Mouse (Mus musculus): ENCODE data around the gene Eid2. TPM values are rescaled to one million over a fixed set of nuclear protein-coding genes. Genes with fewer than 3 reads are reported as not detected.
A peak's percentile ranks its signal among the peaks of the same experiment; 100 is the strongest.

Eid2 gene
- polyA plus RNA-seq, 1 experiment from 2014 or later = 6.6 TPM

DNA sequence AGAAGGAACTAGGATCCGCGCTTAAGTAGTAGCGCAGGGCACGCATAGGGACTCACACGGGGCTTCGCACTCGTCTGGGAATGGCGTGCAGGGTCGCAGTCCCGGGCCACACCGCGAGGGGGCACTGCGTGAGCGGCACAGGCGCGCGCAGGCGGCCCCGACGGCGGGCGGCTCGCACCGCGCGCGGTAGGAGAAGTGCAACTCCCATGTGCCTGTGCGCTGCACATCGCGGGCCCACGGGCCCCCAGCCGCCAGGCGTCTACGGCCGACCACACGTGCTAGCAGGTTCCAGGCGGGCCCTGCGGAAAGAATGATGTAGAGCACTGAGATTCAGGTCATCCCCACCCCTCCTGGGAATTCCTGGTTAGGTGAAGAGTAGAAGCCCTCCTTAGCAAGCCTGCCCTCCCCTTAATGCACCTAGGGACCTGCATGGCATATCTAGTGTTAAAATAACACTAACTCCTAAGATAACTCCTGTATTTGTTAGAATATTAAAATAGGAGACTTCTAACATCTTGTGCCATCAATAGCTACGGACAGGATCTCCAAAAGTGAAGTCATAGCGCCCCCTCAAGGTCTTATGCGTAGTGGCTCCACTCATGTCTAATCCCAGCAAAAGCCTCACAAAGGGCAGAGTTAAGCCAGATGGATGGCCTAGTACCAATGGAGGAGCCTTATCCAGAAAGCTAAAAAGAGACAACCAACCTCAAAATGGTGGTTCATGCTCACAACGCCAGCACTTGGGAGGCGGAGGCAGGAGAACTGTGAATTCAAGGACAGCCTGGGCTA is 31.4 kb downstream of the Eid2 start:
- peaks cover 17% of the 10 kb centered on the region; the same call in 1 of the 2 replicates for H3K4me1 ChIP-seq
- H3K27me3 ChIP-seq = peaks cover 80% of the 10 kb centered on the region
- H3K4me3 ChIP-seq = 0 out of 2 replicates have a peak overlapping the region, but pooled peaks have one; percentile 8
- no peak overlapping the region for H3K27ac ChIP-seq
- no peak for ATAC-seq (ENCODE audit: borderline replicate concordance, extremely low read depth, low FRiP score, low TSS enrichment)
- H3K4me2 ChIP-seq = peak overlapping the region; percentile 38
- no peak overlapping the region for H3K9ac ChIP-seq
- no peaks in the 10 kb centered on the region for H3K9me3 ChIP-seq
- H3K36me3 ChIP-seq = no peaks in the 10 kb centered on the region
- WGBS = 28% methylated on average over 43 of the region's 43 CpGs

GRCm38 (mm10) chr7:28301616-28302433 is 34.1 kb downstream of the Eid2 start, which contains the start of gene Dll3:
Gene Dll3 (minus strand): TSS chr7:28302238.
- peaks cover 9% of the 10 kb centered on the region; the same call in 1 of the 2 replicates for H3K4me1 ChIP-seq
- ATAC-seq (ENCODE audit: borderline replicate concordance, extremely low read depth, low FRiP score, low TSS enrichment) = peak; percentile 53; the same call in 1 of the 2 replicates
- H3K9me3 ChIP-seq = no peaks in the 10 kb centered on the region
- peaks cover 52% of the 10 kb centered on the region for H3K27me3 ChIP-seq
- H3K36me3 ChIP-seq = peaks cover 19% of the 10 kb centered on the region
- WGBS = 2% methylated on average over 30 of the region's 30 CpGs
- H3K9ac ChIP-seq = 0 out of 2 replicates have a peak within 1 kb of the TSS, but pooled peaks have one; percentile 9
- H3K27ac ChIP-seq = no peak within 1 kb of the TSS
- H3K4me2 ChIP-seq = peak within 1 kb of the TSS; percentile 55
- peak within 1 kb of the TSS; percentile 19 for H3K4me3 ChIP-seq

DNA sequence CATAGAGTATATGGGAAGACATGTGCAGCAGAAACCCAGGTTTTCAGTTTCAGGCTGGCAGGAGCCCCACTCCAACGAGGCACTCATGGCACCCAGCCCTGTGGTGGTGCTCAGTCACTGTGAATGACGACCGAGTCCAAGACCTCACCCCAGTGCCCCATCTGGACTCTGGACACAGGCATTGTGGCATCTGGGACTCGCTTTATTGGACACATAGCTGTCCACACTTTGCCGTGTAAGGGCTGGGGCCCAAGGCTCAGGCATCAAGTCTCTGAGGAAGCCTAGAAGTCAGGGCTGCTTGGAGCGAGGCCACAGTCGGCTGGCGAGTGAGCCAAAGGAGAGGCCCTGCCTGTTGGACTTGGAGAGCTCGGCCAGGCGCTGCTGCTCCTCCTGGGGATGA is 38.0 kb downstream of the Eid2 start:
- Histone ChIP-seq H3K36me3 (peaks cover 52% of the 10 kb centered on the region), H3K9ac (no peak overlapping the region), H3K4me1 (peaks cover 17% of the 10 kb centered on the region), H3K4me3 (no peak overlapping the region), H3K27ac (no peak overlapping the region), H3K9me3 (no peaks in the 10 kb centered on the region), H3K4me2 (no peak overlapping the region), H3K27me3 (peaks cover 19% of the 10 kb centered on the region)
- no peak for ATAC-seq (ENCODE audit: borderline replicate concordance, extremely low read depth, low FRiP score, low TSS enrichment)
- 90% methylated on average over 10 of the region's 10 CpGs for WGBS

DNA sequence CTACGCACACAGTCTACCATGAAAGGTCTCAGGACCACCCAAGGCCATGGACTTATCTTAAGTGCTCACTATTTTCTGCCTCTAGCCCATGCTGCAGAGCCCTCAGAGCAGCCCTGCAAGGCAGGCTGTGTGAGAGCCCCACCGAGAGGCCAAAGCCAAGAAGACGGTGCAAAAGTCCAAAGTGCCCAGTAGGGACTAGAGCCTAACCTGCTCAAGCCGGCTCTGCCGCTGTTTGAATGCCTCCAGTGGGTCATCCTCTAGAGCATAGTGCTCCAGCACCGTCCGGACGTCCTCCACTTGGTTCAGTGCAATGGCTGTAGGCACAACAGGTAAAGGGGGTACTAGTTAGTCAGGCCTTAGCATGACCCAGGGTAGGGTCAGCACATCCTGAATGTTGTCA is 38.5 kb downstream of the Eid2 start:
- WGBS = 91% methylated on average over 8 of the region's 8 CpGs

DNA sequence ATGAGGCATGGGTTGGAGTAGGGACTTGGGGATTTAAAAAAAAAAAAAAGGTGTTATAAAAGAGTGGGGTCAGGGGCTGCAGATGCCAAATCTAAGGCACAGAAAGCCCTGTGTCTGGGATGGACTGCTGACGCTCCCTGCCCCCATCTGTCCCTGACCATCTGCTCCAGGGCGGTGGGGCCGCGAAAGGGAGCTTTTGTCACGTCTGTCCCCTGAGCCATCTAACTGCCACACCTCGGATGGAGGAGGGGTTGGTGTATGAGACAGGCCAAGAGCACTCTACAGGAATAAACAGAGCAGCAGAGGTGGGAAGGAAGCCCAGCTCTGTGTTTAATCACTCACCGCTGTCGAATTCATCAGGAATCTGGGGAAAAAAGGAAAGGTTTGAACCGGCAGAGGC is 42.1 kb downstream of the Eid2 start:
- H3K4me1 ChIP-seq = peaks cover 20% of the 10 kb centered on the region
- H3K27ac ChIP-seq = no peak overlapping the region
- no peak for ATAC-seq (ENCODE audit: borderline replicate concordance, extremely low read depth, low FRiP score, low TSS enrichment)
- H3K9me3 ChIP-seq = no peaks in the 10 kb centered on the region
- H3K4me2 ChIP-seq = no peak overlapping the region
- peaks cover 60% of the 10 kb centered on the region for H3K36me3 ChIP-seq
- 50% methylated on average over 9 of the region's 9 CpGs for WGBS
- no peaks in the 10 kb centered on the region for H3K27me3 ChIP-seq
- no peak overlapping the region for H3K4me3 ChIP-seq
- no peak overlapping the region for H3K9ac ChIP-seq

More for the DNA sequence above, 38.5 kb downstream of the Eid2 start:
- Histone ChIP-seq H3K27me3 (peaks cover 13% of the 10 kb centered on the region), H3K4me2 (no peak overlapping the region), H3K36me3 (peaks cover 52% of the 10 kb centered on the region), H3K9ac (no peak overlapping the region), H3K9me3 (no peaks in the 10 kb centered on the region), H3K4me1 (peaks cover 23% of the 10 kb centered on the region), H3K27ac (no peak overlapping the region), H3K4me3 (no peak overlapping the region)
- no peak for ATAC-seq (ENCODE audit: borderline replicate concordance, extremely low read depth, low FRiP score, low TSS enrichment)

DNA sequence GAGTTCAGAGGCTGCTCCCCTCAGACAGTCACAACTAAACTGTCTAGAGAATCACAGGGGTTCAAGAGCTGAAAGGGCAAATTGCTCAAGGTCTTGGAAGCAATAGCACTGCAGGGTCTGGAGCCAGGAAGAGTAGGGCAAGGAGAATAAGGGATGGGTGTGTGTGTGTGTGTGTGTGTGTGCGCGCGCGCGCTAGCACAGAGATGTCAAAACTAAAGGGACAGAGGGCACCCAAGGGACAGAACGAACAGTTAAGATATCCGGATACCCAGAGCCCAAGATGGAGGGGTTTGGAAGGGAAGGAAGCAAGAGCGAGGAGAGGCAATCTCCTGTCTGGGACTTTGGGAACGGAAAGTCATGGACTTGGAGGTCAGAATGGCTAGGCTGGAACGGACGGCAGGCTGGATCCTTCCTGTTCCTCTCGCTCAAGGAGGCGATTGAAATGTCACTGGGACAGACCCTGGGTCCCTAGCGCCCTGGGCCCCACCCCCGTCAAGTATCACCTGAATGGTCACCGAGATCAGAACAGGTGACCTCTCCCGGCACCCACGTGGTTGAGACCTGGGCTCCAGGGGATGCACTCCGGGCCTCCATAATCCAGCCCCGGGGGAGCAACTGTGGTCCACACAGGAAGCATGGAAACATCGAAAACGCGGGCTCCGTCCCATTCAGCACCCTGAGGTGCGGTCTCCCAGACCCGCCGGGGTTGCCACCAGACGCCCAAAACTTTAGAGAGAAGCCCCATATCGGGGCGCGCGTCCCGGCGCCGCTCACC is 43.7 kb downstream of the Eid2 start:
- no peaks in the 10 kb centered on the region for H3K9me3 ChIP-seq
- H3K4me1 ChIP-seq = peaks cover 20% of the 10 kb centered on the region
- H3K27me3 ChIP-seq = no peaks in the 10 kb centered on the region
- peak overlapping the region; percentile 91 for H3K9ac ChIP-seq
- peak overlapping the region; percentile 67 for H3K27ac ChIP-seq
- no peak; the same call in none of the 2 replicates for ATAC-seq (ENCODE audit: borderline replicate concordance, extremely low read depth, low FRiP score, low TSS enrichment)
- peak overlapping the region; percentile 96 for H3K4me3 ChIP-seq
- 3% methylated on average over 35 of the region's 35 CpGs for WGBS
- peak overlapping the region; percentile 80 for H3K4me2 ChIP-seq
- peaks cover 63% of the 10 kb centered on the region for H3K36me3 ChIP-seq

- under 1% methylated on average over 40 of the region's 45 CpGs for WGBS
- ATAC-seq (ENCODE audit: borderline replicate concordance, extremely low read depth, low FRiP score, low TSS enrichment) = peak; percentile 97
- Histone ChIP-seq H3K9ac (peak within 1 kb of the TSS; percentile 91), H3K4me3 (peak within 1 kb of the TSS; percentile 96), H3K27me3 (no peaks in the 10 kb centered on the region), H3K4me1 (peaks cover 20% of the 10 kb centered on the region), H3K27ac (peak within 1 kb of the TSS; percentile 67), H3K36me3 (peaks cover 63% of the 10 kb centered on the region), H3K4me2 (peak within 1 kb of the TSS; percentile 80), H3K9me3 (no peaks in the 10 kb centered on the region)
Measured at GRCm38 (mm10) chr7:28311926-28312543, 44.4 kb downstream of the Eid2 start, which contains the start of gene Timm50. Gene Timm50 (minus strand): TSS chr7:28312072.

DNA sequence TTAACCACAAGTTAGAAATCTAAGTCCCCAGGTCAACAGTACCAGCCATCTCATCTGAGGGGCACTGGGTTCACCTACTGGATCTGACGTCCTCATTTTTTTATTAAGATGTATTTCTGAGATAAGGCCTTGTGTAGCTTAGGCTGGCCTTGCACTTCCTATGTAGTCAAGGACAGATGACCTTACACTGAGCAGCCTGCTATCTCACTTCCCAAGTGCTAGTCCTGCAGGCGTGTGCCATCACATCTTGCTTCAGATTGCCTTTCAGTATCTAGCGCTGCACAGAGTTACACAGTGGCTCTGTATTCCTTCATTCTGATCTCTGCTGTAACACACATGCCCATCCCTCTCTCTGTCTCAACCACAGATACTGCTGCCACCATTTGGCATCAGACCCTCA is 50.4 kb downstream of the Eid2 start:
- peaks cover 91% of the 10 kb centered on the region for H3K36me3 ChIP-seq
- no peak overlapping the region for H3K4me3 ChIP-seq
- 84% methylated on average over 3 of the region's 3 CpGs for WGBS
- no peak overlapping the region for H3K9ac ChIP-seq
- ATAC-seq (ENCODE audit: borderline replicate concordance, extremely low read depth, low FRiP score, low TSS enrichment) = no peak
- no peaks in the 10 kb centered on the region for H3K27me3 ChIP-seq
- H3K4me1 ChIP-seq = no peaks in the 10 kb centered on the region
- H3K4me2 ChIP-seq = no peak overlapping the region
- H3K9me3 ChIP-seq = no peaks in the 10 kb centered on the region
- H3K27ac ChIP-seq = no peak overlapping the region

GRCm38 (mm10) chr7:28318714-28319113 is 51.0 kb downstream of the Eid2 start:
- 89% methylated on average over 17 of the region's 17 CpGs for WGBS
- peaks cover 98% of the 10 kb centered on the region for H3K36me3 ChIP-seq

More at GRCm38 (mm10) chr7:28318714-28319113, 51.0 kb downstream of the Eid2 start:
- Histone ChIP-seq H3K9ac (no peak overlapping the region), H3K4me3 (no peak overlapping the region), H3K4me1 (no peaks in the 10 kb centered on the region), H3K9me3 (no peaks in the 10 kb centered on the region), H3K27ac (no peak overlapping the region), H3K4me2 (no peak overlapping the region), H3K27me3 (no peaks in the 10 kb centered on the region)
- no peak for ATAC-seq (ENCODE audit: borderline replicate concordance, extremely low read depth, low FRiP score, low TSS enrichment)

All from lung, embryonic 15.5 days (tissue).